Mouse (Mus musculus) 3T3-L1 (cell line): ENCODE measurements around the gene Pusl1.

ENCODE experiments used
- DNase-seq: peaks from one replicate; pipeline ENCODE4 v3.0.0-alpha.2; 2015; ENCODE audit warnings: low read depth, low spot score

Pusl1 gene

GRCm38 (mm10) chr4:155887674-155888073, 3.9 kb downstream of the Pusl1 start:
- no peak for DNase-seq

GRCm38 (mm10) chr4:155886330-155886729, 5.3 kb downstream of the Pusl1 start:
- DNase-seq = no peak

GRCm38 (mm10) chr4:155883587-155883986, 8.0 kb downstream of the Pusl1 start:
- no peak for DNase-seq

- DNase-seq = peak; percentile 79
These were observed 20.2 kb downstream of the Pusl1 start for GRCm38 (mm10) chr4:155871404-155871803.

GRCm38 (mm10) chr4:155869317-155870033, 22.1 kb downstream of the Pusl1 start, which contains the start of the genes Cptp and Ints11:
Gene Cptp, minus strand, starts transcription at chr4:155869440.
Gene Ints11, plus strand, starts transcription at chr4:155869546.
- DNase-seq = peak; percentile 93

- DNase-seq = peak; percentile 68
These were observed 22.8 kb downstream of the Pusl1 start for GRCm38 (mm10) chr4:155868614-155869298.

GRCm38 (mm10) chr4:155863001-155863400, 28.6 kb downstream of the Pusl1 start, which contains the start of gene Tas1r3:
Gene Tas1r3, minus strand, starts transcription at chr4:155863362.
- no peak for DNase-seq

GRCm38 (mm10) chr4:155861787-155862186, 29.8 kb downstream of the Pusl1 start:
- DNase-seq = no peak

GRCm38 (mm10) chr4:155859318-155859717, 32.3 kb downstream of the Pusl1 start:
- peak; percentile 43 for DNase-seq

GRCm38 (mm10) chr4:155856881-155857280, 34.7 kb downstream of the Pusl1 start:
- no peak for DNase-seq

GRCm38 (mm10) chr4:155856071-155856470, 35.5 kb downstream of the Pusl1 start:
- no peak for DNase-seq

GRCm38 (mm10) chr4:155854991-155855390, 36.6 kb downstream of the Pusl1 start:
- DNase-seq = no peak

- no peak for DNase-seq
These were observed 38.2 kb downstream of the Pusl1 start for GRCm38 (mm10) chr4:155853421-155853820.

GRCm38 (mm10) chr4:155851951-155852411, 39.6 kb downstream of the Pusl1 start:
- peak; percentile 37 for DNase-seq

GRCm38 (mm10) chr4:155851368-155851767, 40.2 kb downstream of the Pusl1 start:
- peak; percentile 43 for DNase-seq

GRCm38 (mm10) chr4:155849792-155850451, 41.7 kb downstream of the Pusl1 start:
- no peak for DNase-seq

- no peak for DNase-seq
These were observed 42.2 kb downstream of the Pusl1 start for GRCm38 (mm10) chr4:155849391-155849790.

- DNase-seq = no peak
These were observed 43.0 kb downstream of the Pusl1 start for GRCm38 (mm10) chr4:155848434-155849095.

GRCm38 (mm10) chr4:155847591-155848352, 43.8 kb downstream of the Pusl1 start:
- DNase-seq = peak; percentile 49

- DNase-seq = peak; percentile 73
These were observed 44.6 kb downstream of the Pusl1 start, which contains the start of gene Dvl1 for GRCm38 (mm10) chr4:155846871-155847578. Gene Dvl1, plus strand, starts transcription at chr4:155847402.
